Mouse (Mus musculus) c-Kit-negative CD71-positive TER-119-positive erythroid progenitor cells, embryonic 14.5 days (primary cell): ENCODE measurements at regions not wholly inside any gene's neighbourhood (a gene's known extent, or its start where the extent isn't known, plus 50 kb on each side); places are given as distances from the start of the nearest gene placed in this dataset.

Experiments
- DNase-seq: peaks from one replicate; pipeline ENCODE4 v3.0.0-alpha.2; 2013; ENCODE audit warnings: low read depth, low spot score

DNA sequence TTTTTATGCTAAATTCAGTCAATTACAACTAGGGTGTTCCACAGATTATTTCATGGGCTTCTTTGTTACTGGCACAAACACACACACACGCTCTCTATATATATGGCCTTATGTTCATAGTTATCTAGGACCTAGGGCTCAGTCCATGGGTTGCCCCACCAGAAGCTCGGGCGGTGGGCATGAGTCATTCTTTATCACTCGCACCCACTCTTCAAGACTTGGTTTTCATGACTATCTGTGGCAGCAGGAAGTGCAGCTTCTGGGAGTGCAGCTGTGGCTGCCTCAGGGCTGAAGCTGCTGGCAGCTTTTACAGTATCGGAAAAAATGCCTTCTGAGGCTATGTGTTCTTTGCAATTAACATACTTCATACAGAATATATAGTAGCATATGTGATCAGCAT, 198.7 kb downstream of the Ipo11 start:
- no peak for DNase-seq

DNA sequence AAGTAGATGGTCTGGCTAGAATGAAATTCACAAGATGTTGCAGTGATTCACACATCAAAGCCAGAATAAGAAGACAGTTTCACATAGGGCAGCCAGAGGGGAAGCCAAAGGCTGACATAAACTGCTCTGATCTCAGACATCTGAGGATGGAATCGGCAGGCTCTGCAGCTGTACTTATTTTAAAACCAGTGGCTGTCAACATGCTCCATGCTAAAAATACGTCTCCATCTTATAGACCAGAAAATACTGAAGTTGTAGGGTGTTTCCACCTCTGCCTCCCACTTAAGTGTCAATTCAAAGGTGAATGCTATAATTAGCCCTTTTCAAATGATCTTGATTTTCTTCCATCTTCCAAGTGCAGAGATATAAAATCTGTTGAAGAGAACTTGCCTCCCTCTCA, 202.4 kb downstream of the Ipo11 start:
- no peak for DNase-seq

DNA sequence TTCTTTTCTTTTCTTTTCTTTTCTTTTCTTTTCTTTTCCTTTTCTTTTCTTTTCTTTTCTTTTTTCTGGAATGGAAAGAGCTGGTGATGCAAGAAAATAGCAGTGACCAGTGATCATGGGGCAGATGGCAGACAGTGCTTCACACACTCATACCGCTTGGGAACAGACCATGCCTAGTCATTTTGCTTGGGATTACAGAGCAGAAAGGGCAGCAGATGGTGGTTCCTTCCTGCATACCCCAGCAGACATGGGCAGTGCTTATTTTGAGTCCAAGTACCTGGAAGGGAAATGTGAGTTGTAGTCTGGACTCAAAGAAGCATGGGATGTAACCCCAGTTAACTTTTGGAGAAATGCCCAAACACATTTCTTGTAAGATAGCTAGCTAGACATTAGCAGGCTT, 203.9 kb downstream of the Ipo11 start:
- no peak for DNase-seq

DNA sequence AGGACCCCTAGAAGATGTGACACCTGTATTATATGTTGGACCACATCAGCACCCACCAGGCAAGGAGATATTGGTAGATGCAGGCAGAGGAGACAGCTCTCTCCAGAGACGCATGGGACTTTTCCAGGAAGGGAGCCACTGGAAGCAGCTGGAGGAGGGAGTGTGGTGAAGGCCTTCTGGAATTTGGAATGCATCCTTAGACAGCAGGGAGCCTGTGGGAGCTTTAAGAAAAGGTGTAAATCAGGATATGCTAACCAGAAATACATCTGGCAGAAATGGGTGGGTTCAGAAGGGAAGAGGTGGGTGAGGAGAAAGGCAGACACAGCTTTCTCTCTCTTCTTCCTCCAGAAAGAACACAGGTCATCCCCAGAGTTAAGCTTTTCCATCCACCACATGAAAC, 213.4 kb downstream of the Ipo11 start:
- no peak for DNase-seq

DNA sequence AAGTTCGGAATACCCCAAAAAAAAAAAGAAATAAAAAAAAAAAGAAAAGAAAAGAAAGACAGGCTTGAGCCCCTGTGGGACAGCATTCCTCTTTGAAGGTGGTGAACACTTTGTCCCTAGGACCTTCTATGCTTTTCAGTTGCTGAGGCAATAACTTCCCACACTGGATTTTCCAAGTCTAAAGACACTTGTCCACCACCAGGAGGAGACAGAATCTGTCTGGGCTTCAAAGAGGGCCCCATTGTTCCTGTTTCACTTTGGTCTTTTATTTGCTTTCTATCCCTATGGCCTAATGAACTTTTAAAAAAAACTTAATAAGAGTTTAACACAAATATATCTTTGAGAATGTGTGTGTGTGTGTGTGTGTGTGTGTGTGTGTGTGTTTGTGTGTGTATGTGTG, 215.6 kb downstream of the Ipo11 start:
- DNase-seq: no peak

DNA sequence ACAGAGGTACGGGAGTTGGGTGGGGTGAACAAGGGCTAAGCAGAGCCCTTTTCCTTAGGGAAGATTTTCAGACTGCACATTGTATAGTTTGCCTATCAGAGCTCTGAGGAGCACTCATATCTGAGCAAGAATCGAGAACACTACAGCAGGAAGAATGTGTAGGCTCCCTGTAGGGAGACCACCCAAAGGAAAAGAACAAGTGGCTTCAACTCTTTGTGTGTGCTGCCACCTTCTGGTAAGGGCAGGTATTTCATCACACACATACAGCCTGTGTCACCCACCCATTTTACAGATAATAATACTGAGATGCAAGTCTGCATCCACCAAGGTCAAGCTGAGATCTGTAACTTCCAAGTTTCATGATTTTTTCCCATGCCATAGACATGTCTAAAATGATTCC, 221.0 kb downstream of the Ipo11 start:
- peak; percentile 11 for DNase-seq

DNA sequence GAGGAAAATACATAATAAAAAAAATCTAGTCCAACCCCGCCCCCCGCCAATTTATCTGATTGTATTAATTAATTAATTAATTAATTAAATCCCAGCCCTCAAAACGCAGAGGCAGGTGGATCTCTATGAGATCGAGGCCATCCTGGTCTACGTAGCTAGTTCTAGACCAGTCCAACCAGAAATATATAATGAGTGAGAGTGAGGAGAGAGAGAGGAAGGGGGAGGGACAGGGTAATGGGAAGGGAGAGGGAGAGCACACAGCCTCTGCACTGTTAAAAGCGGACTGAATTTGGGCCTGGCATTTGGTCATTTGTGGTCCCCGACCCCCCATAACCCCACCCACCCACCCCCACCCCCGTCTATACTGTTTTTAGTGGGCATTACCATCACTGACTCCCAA, 221.5 kb downstream of the Ipo11 start:
- no peak for DNase-seq

DNA sequence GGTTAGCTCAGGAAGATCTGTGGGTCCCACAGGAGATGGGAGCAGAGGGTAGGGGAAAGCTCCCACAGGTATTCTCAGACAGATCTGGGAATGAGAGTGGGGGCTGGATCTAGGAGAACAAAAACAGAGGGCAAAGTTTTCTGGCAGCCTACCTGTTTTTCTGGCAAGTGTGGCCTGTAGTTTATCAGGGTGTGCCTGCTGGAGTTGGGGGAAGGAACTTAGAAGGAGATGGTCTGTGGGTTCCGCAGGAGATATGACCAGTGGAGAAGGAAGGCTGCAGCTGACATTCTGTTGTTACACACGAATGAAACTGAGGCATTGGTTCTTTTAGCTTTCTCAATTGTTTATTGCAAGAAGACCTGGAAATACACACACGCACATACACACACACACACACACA, 226.2 kb downstream of the Ipo11 start:
- DNase-seq: no peak

DNA sequence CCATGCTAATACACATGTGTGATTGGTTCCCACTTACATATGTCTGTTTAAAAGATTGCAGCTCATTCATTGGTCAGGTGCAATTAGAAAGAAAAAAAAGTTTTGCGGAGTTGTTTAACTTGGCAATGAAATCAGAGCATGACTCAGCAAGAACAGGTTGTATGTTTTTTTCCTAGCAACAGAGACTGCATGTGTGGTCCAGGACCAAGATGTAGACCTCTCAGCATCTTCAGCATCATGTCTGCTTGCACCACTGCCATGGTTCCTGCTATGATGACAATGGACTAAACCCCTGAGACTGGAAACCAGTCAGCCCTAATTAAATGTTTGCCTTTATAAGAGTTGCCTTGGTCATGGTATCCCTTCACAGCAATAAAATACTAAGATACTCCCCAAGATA, 236.4 kb downstream of the Ipo11 start:
- DNase-seq: no peak

DNA sequence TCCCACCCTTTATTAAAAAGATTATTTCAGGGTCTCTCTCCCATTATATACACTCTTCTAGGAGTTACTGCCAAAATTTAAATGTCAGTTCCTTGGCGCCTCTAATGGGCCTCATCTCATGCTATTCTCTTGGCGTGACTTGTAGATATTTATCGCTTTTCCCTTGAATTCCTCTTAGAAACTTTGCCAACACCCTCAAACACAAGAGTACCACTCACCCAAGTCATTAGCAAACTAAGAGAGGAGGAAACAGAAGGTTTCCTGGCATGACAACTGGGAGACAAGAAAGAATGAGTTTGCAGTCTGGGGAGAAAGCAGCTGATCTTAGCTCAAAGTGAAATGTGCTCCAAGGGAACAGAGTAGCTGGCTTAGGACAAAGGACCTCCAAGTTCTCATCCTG, 236.8 kb downstream of the Ipo11 start:
- DNase-seq: no peak

DNA sequence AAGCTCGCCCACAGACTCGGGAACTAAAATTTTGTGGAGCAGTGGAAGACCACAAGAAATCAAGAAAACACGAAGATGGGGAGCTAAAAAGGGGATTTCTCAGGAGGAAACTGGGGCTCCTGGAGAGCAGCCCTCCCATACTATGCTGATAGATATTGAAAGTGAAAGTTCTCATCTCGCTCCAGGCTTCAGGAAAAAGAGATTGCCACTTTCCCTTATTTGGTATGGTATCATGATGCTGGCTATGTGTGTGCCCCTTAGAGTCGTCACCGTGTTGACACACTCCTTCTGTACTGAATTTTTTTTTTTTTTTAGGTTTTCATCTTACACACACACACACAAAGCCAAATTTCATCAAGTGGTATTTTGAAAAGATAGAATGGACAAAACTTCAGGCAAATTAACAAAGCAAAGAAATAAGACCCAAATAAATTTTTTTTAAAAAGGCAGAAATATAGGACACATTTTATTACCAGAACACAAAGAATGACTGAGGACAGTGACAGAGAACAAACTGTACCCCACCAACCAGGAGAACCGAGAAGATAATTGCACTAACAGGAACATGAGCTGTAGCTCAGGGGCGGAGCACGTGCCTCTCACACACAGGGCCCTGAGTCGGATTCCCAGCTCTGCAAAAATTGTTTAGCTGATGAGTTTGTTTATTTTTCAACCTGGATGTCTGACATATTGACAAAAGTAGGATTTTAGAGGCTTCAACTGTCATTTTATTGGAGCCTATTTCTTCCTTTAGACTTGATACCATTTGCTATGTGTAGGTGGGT, 244.8 kb downstream of the Ipo11 start:
- no peak for DNase-seq

DNA sequence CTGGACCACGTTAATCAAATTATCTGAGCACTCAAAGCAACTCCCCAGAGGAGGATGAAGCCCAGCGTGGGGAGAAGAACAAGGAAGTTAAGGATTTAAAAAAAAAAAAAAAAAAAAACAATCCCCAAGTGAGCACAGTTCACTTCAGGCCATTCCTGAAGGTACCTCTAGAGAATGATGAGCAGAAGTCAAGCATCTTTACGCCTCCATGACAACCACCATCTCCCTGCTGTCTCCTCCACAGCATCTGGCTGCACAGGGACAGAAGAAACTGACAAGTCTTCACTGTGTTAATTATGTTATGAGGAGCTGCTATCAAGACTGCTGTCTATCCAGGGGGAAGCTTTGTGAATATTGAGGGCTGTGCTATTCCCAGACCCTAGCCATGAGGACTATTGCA, 246.6 kb downstream of the Ipo11 start:
- no peak for DNase-seq

DNA sequence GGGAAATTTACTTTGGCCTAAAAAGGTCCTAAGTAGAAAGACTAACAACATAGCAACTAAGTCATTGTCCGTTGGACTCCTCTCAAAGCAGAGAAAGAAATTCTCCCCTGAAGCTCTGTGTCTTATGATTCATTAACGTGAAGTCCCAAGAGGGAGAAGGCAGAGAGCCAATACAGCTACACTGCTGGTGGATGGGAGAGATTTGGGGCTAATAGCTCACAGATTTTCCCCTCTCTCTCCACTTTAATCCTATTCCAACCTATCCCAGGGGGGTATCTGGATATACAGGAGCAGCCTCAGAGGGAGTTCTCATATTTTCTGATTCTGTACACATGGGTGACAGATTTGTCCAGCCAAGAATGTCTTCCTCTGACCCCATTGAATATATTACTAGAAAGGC, 247.1 kb downstream of the Ipo11 start:
- DNase-seq: no peak

DNA sequence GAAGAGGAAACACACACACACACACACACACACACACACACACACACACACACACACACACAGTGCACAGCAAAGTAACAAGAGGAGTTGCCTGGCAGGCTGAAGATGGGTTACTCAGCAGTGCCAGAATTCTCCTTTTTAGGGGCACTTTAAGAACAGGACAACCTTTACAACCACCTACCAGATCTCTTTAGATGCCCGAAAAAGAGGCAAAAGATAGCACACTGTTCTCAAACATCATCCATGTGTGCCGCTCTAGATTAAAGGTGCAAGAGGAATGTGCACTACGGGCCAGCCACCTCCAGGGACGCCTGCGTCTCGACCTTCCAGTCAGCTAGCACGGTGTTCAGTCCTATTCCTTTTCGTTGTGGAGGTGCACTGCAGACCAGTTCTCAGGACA, 247.7 kb downstream of the Ipo11 start:
- no peak for DNase-seq

DNA sequence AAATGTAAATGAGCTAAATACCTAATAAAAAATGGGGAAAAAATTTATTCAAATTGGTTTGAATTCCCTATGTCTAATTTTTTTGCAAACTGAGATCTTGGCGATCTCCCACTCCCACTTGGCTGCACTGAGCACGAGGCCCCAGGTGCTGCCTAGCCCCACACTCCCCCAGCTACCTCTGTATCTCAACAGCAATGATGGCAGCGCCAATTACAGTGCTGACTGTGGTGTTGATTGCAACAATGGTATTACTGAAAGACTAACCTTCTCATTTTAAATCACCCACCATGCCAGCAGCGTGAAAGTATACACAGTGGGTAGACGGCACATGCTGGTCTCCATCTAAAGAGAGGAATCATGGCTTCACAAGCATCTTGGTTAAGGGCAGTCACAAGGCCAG, 267.1 kb downstream of the Ipo11 start:
- DNase-seq: no peak

DNA sequence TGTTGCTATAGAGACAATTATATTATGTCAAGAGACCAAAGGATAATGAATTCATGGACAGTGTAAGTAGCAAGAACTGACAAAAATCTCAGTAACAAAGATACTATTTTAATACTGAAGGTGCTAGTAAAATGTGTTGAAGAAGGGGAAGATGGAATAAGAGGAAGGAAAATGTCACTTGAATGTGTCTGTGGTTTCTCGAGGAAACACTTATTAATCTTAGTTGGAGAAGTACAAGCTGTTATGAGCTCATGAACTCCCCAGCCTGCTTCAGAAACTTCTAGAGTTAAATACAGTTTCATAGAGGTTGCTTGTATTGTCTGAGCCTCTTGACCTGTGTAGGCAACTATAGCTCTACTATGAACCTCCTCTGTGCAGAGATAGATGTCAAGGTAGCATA, 274.6 kb downstream of the Ipo11 start:
- no peak for DNase-seq

DNA sequence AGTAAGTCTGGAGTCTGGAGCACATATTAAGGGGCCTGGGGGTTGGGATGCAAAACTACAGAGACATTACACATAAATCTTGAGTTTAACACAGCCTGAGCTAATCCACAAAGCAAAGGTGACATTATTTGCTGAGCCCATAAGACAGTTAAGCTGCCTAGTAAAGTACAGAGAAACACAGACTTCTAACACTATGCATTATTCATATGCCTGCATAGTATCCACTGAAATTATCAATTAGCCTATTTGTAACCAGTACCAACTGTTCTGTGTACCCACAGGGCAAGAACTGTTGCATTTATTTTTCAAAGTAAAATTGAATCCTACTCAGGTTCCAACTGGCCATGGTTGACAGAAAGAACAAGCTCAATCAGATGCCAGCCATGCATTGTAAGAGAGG, 287.4 kb downstream of the Ipo11 start:
- no peak for DNase-seq

DNA sequence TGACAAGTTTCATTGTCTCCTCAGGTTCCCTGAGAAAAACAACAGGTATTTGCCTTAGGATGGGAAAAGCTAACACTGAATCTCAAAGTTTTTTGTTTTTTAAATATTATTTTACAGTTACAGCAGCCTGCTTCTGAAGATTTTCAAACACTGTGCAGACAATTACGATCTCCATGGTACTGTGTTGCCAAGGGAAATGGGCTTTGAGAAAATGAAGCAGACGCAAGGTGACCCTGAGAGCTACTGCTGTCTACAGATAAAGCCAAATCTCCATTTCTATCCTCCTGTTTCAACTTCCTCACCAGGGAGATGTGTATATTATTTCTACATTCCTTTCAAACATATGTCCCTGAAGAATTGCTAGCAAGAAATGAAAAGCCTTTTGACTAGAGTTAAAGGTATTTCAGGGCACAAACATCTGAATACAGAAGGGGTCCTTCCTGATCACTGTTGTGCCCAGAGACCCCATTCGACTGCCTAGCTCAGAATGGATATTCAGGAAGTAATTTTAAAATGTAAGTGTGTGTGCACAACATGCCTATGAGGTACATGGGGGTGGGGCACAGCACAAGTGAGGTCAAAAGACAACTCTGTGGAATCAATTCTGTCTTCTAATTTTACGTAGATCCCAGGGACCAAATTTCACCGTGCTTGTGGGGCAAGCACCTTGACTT, 293.3 kb downstream of the Ipo11 start:
- no peak for DNase-seq

DNA sequence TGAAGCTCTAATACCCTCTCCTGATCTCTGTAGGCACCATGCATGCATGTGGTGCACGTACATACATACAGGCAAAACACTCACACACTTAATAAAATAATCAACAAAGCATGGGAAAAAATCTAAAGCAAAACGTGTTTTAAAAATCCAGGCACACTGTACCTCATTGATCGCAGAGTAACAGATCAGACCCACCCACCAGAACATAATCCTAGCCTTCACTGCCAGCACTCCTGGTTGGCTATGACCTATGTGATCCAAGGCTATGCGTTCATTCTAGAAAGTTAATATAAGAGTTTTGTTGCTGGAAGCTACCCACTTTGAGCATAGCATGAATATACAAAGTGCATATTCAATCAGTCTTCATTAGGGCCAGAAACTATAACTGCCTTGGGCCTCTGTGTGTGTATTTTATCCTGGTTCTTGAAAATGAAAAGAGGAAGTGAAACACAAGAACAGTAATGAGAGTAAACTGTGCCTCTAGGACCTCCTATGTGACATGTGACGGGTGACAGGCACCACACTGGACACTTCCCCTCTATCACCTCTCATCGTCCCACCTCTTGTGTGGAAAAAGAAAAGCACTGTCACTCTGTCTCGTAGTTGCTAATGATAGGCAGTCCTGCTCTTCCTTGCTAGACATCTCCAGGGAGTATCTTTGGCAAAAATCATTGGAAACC, 297.9 kb downstream of the Ipo11 start:
- DNase-seq: no peak

DNA sequence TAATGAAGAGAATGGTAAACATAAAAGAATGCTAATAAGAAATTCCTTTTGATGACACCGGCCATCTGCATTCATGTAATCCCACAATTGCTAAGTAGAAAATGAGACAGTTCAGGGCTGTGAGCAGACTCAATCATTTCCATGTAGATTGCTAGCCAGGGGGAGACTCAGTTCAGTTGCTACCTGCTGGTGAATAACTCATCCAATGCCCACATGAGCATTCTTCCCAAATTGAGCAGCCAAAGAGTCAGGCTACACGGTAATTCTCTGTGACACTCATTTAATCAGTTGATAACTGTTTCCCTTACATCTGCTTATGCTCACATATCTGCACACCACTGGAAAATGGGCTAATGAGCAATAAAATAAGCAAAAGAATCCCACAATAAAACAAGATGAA, 345.0 kb downstream of the Ipo11 start:
- DNase-seq: no peak

DNA sequence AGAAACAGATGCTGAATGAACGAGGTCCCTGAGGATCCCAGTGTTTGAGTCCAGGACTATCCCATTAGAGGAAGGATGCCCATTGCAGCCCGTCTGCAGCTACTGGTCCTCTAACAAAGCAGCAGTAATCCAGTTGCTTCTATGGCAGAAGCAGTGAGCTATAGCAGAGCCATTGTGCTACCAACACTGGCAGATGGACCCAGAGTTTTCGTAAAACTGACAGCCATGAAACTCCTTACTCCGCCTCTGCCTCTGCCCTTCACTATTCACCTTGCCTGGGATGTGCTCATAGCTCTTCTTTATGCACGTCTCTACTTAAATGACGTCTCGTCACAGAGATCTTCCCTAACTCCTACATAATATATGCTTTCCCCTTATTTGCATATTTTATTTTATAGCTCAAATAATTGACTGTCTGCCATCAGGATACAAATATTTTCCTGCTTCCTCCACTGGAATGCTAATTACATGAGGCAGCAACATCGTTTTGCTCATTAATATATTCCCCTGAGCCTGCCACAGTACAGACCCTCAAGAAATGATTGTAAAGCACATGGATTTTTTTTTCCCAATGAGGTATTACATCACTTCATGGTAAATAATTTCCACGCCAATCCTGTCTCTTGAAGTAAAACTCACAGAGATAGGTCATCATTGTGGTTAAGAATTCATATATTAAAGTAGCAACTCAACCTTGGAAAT, 368.9 kb downstream of the Ipo11 start:
- no peak for DNase-seq

DNA sequence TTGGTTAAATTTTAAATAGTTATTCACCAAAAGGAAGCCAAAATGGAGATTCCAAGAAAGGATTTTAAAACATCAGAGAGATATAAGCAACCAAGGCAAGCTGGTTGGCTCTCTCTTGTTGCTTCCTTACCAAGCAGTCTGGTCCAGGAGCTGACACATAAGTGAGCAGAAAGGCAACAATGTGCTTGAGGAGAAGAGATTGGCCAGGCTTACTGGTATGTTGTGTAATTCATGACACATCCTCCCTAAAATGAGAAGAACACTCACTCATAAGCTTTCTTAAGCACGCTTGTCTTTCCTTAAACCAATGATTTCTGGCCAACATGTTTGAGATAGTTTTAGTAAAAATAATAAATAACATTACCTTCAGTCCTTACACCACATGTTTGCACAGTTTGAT, 374.2 kb downstream of the Ipo11 start:
- no peak for DNase-seq
